Mouse (Mus musculus) embryonic facial prominence, embryonic 11.5 days (tissue): ENCODE data around the gene Crybb3. TPM values are rescaled to one million over a fixed set of nuclear protein-coding genes. Genes with fewer than 3 reads are reported as not detected.

Experiments used
- ATAC-seq: fragments of 200-750 bp; cut with Nextera tagmentation; replicated peaks from 2 replicates; pipeline ENCODE4 v1.8.0; 2017; ENCODE audit warnings: low read depth; ENCODE audit not compliant: insufficient number of reproducible peaks, low FRiP score, low TSS enrichment
- DNase-seq: peaks from one replicate; pipeline ENCODE4 v3.0.0-alpha.2; 2015; ENCODE audit warnings: low spot score
- H3K27ac ChIP-seq: fragments of 300-500 bp; sonication (generic); replicated peaks from 2 replicates; pipeline ENCODE4 v1.5.1; 2014; ENCODE audit warnings: mild to moderate bottlenecking, low read depth, low read length, control low read depth
- H3K27me3 ChIP-seq: fragments of 300-500 bp; sonication (generic); 2 replicates; pipeline ENCODE4 v1.6.1; 2014; ENCODE audit warnings: mild to moderate bottlenecking, low read length, moderate library complexity, mixed read lengths; ENCODE audit not compliant: control insufficient read depth, insufficient read depth
- H3K36me3 ChIP-seq: fragments of 300-500 bp; sonication (generic); replicated peaks from 2 replicates; pipeline ENCODE4 v1.6.1; 2014; ENCODE audit warnings: low read depth, mild to moderate bottlenecking, low read length, moderate library complexity, mixed read lengths; ENCODE audit not compliant: control insufficient read depth, insufficient read depth
- H3K4me1 ChIP-seq: fragments of 300-500 bp; sonication (generic); 2 replicates; pipeline ENCODE4 v1.6.1; 2014; ENCODE audit warnings: low read length, mixed read lengths; ENCODE audit not compliant: control insufficient read depth, insufficient read depth
- H3K4me2 ChIP-seq: fragments of 300-500 bp; sonication (generic); 2 replicates; pipeline ENCODE4 v1.6.1; 2014; ENCODE audit warnings: low read depth, mild to moderate bottlenecking, control low read depth, low read length, moderate library complexity
- H3K4me3 ChIP-seq: fragments of 300-500 bp; sonication (generic); 2 replicates; pipeline ENCODE4 v1.5.1; 2014; ENCODE audit warnings: low read depth, low read length, control low read depth
- H3K9ac ChIP-seq: fragments of 300-500 bp; sonication (generic); replicated peaks from 2 replicates; pipeline ENCODE4 v1.6.1; 2014; ENCODE audit warnings: mild to moderate bottlenecking, control low read depth, low read length
- H3K9me3 ChIP-seq: fragments of 300-500 bp; sonication (generic); replicated peaks from 2 replicates; pipeline ENCODE4 v1.6.1; 2016; ENCODE audit warnings: mild to moderate bottlenecking, low read length, inconsistent platforms, mixed read lengths; ENCODE audit not compliant: control insufficient read depth
- WGBS: fragments of 180-500 bp; shearing (Covaris S2); extraction: QIAGEN DNeasy Blood & Tissue Kit; methylation state at CpG from one replicate; pipeline ENCODE4 v1.1.7; 2014; 5-methylcytosine and 5-hydroxymethylcytosine counted together
- polyA plus RNA-seq: library from polyadenylated mRNA; unstranded; fragments of >200 nt; fragmentation: Nextera tagmentation; extraction: Ambion mirVana; gene quantifications from 2 replicates; pipeline ENCODE4 v1.2.1, GENCODE M21; 2014

Crybb3 gene
- polyA plus RNA-seq, 1 experiment from 2014 or later: 4.0 TPM

- DNase-seq (no peak), ATAC-seq (no peak)
- Histone ChIP-seq H3K27ac (no peak overlapping the region), H3K36me3 (no peaks in the 10 kb centered on the region), H3K4me3 (no peak overlapping the region), H3K9ac (no peak overlapping the region), H3K27me3 (no peaks in the 10 kb centered on the region), H3K4me1 (no peaks in the 10 kb centered on the region), H3K4me2 (no peak overlapping the region), H3K9me3 (no peaks in the 10 kb centered on the region)
- 88% methylated on average over 24 of the region's 24 CpGs for WGBS
These were observed 8.8 kb upstream of the Crybb3 start for GRCm38 (mm10) chr5:113090077-113090690.

GRCm38 (mm10) chr5:113087465-113087864 is 6.1 kb upstream of the Crybb3 start:
- no peak for DNase-seq
- Histone ChIP-seq H3K4me2 (no peak overlapping the region), H3K27ac (no peak overlapping the region), H3K36me3 (no peaks in the 10 kb centered on the region), H3K4me3 (no peak overlapping the region), H3K27me3 (no peaks in the 10 kb centered on the region), H3K9me3 (no peaks in the 10 kb centered on the region), H3K4me1 (no peaks in the 10 kb centered on the region), H3K9ac (no peak overlapping the region)
- 76% methylated on average over 2 of the region's 2 CpGs for WGBS
- ATAC-seq: no peak

- ATAC-seq: no peak
- H3K9me3 ChIP-seq: no peaks in the 10 kb centered on the region
- H3K27ac ChIP-seq: no peak overlapping the region
- no peak overlapping the region for H3K9ac ChIP-seq
- no peak for DNase-seq
- no peak overlapping the region for H3K4me3 ChIP-seq
- H3K27me3 ChIP-seq: no peaks in the 10 kb centered on the region
- no peaks in the 10 kb centered on the region for H3K4me1 ChIP-seq
- H3K36me3 ChIP-seq: no peaks in the 10 kb centered on the region
- H3K4me2 ChIP-seq: no peak overlapping the region
- 52% methylated on average over 4 of the region's 4 CpGs for WGBS
These were observed 5.6 kb upstream of the Crybb3 start for GRCm38 (mm10) chr5:113086990-113087389.

GRCm38 (mm10) chr5:113086439-113086838 is 5.1 kb upstream of the Crybb3 start:
- no peak overlapping the region for H3K4me2 ChIP-seq

GRCm38 (mm10) chr5:113085931-113086330 is 4.5 kb upstream of the Crybb3 start:
- no peaks in the 10 kb centered on the region for H3K27me3 ChIP-seq
- ATAC-seq: no peak
- H3K4me1 ChIP-seq: no peaks in the 10 kb centered on the region
- no peaks in the 10 kb centered on the region for H3K9me3 ChIP-seq
- no peak overlapping the region for H3K4me3 ChIP-seq
- H3K9ac ChIP-seq: no peak overlapping the region
- no peak for DNase-seq
- 70% methylated on average over 2 of the region's 2 CpGs for WGBS
- H3K36me3 ChIP-seq: no peaks in the 10 kb centered on the region
- no peak overlapping the region for H3K27ac ChIP-seq
- no peak overlapping the region for H3K4me2 ChIP-seq

More at GRCm38 (mm10) chr5:113086439-113086838, 5.1 kb upstream of the Crybb3 start:
- ATAC-seq (no peak), DNase-seq (no peak)
- no peaks in the 10 kb centered on the region for H3K4me1 ChIP-seq
- no peak overlapping the region for H3K9ac ChIP-seq
- no peaks in the 10 kb centered on the region for H3K9me3 ChIP-seq
- no peaks in the 10 kb centered on the region for H3K27me3 ChIP-seq
- H3K4me3 ChIP-seq: no peak overlapping the region
- 79% methylated on average over 12 of the region's 12 CpGs for WGBS
- no peaks in the 10 kb centered on the region for H3K36me3 ChIP-seq
- H3K27ac ChIP-seq: no peak overlapping the region

DNA sequence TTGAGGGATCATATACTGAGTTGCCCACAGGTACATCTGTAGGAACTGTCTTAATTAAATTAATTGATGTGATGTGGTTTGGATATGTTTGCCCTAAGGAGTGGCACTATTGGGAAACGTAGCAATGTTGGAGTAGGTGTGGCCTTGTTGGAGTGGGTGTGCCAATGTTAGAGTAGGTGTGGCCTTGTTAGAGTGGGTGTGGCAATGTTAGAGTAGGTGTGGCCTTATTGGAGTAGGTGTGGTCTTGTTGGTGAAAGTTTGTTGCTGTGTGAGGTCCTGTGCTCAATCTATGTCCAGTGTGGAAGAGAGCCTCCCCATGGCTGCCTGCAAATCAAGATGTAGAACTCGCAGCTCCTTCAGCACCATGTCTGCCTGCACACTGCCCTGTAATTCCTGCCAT is 2.9 kb upstream of the Crybb3 start:
- ATAC-seq (no peak), DNase-seq (no peak)
- Histone ChIP-seq H3K36me3 (no peaks in the 10 kb centered on the region), H3K9ac (no peak overlapping the region), H3K4me3 (no peak overlapping the region), H3K27ac (no peak overlapping the region), H3K4me2 (no peak overlapping the region), H3K9me3 (no peaks in the 10 kb centered on the region), H3K27me3 (no peaks in the 10 kb centered on the region), H3K4me1 (no peaks in the 10 kb centered on the region)
- WGBS: 85% methylated on average over 2 of the region's 2 CpGs

- 63% methylated on average over 19 of the region's 19 CpGs for WGBS
- Histone ChIP-seq H3K27me3 (no peaks in the 10 kb centered on the region), H3K9me3 (no peaks in the 10 kb centered on the region)
These were observed 1.2 kb upstream of the Crybb3 start for GRCm38 (mm10) chr5:113082356-113083168.

GRCm38 (mm10) chr5:113081020-113081419 is 364 bp downstream of the Crybb3 start:
- no peak overlapping the region for H3K4me2 ChIP-seq

More at GRCm38 (mm10) chr5:113082356-113083168, 1.2 kb upstream of the Crybb3 start:
- ATAC-seq: no peak
- H3K36me3 ChIP-seq: no peaks in the 10 kb centered on the region
- H3K9ac ChIP-seq: no peak overlapping the region
- H3K4me1 ChIP-seq: no peaks in the 10 kb centered on the region
- H3K27ac ChIP-seq: no peak overlapping the region
- DNase-seq: no peak
- H3K4me2 ChIP-seq: no peak overlapping the region
- no peak overlapping the region for H3K4me3 ChIP-seq

More at GRCm38 (mm10) chr5:113081020-113081419, 364 bp downstream of the Crybb3 start:
- ATAC-seq (no peak), DNase-seq (no peak)
- no peak overlapping the region for H3K9ac ChIP-seq
- no peaks in the 10 kb centered on the region for H3K27me3 ChIP-seq
- no peak overlapping the region for H3K4me3 ChIP-seq
- H3K9me3 ChIP-seq: no peaks in the 10 kb centered on the region
- H3K4me1 ChIP-seq: no peaks in the 10 kb centered on the region
- H3K36me3 ChIP-seq: no peaks in the 10 kb centered on the region
- 91% methylated on average over 9 of the region's 9 CpGs for WGBS
- H3K27ac ChIP-seq: no peak overlapping the region
